In the genomic region with DNA sequence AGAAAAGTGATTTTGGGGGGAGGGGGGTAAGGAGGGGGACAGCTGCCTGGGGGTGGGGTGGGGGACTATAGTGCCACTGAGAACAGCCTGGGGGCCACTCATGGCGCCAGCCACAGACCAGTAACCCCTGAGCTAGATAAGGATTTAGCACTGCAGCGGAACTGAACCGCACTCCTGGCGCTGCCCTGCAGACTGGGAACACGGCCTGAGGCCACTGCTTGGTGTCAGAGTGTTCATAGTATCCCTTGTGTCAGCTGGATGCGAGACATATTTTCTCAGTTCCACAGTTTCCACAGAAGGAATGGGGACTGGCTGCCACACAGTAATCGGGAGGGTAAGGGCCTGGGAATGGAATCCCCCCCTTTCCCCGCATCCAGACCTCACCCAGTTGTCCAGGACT, we compare ENCODE assay signal across 19 mouse cellular contexts.
"Had no signal": no experiment of that assay in that cellular context is flagged by ENCODE, and none has a peak within 500 bp of the region (broad histone marks: within the 10 kb centered on the region; RNA-seq: fewer than 3 reads in every experiment).

No protein-coding gene starts in this region.

- DNase-seq: kidney, adult 18-20 months; kidney, adult 9 months; kidney, postnatal 14 days; kidney, postnatal 4 days; layer of hippocampus, adult 9-11 months; left cerebral cortex, postnatal 4 days; liver, embryonic 13.5 days; lung, adult 2 months; lung, postnatal 14 days; lung, postnatal 4 days; midbrain, embryonic 14.5 days; right cerebral cortex, postnatal 4 days; thymus, adult 2 months; thymus, postnatal 14 days; thymus, postnatal 4 days had no signal

- H3K27me3 ChIP-seq: limb, embryonic 13.5 days; liver, embryonic 13.5 days; neural tube, embryonic 12.5 days had no signal

- H3K4me1 ChIP-seq: limb, embryonic 13.5 days; neural tube, embryonic 12.5 days had no signal

- H3K9ac ChIP-seq: limb, embryonic 13.5 days; liver, embryonic 13.5 days; neural tube, embryonic 12.5 days had no signal

- H3K27ac ChIP-seq: limb, embryonic 13.5 days; liver, embryonic 13.5 days; neural tube, embryonic 12.5 days; stomach, postnatal 0 days had no signal

- H3K4me3 ChIP-seq: limb, embryonic 13.5 days; liver, embryonic 13.5 days; neural tube, embryonic 12.5 days had no signal

- H3K4me2 ChIP-seq: limb, embryonic 13.5 days; liver, embryonic 13.5 days; midbrain, embryonic 11.5 days; neural tube, embryonic 12.5 days had no signal

- H3K9me3 ChIP-seq: liver, embryonic 13.5 days; neural tube, embryonic 12.5 days had no signal
